Mouse (Mus musculus) hindbrain, embryonic 16.5 days (tissue): ENCODE measurements at regions not wholly inside any gene's neighbourhood (a gene's known extent, or its start where the extent isn't known, plus 50 kb on each side); places are given as distances from the start of the nearest gene placed in this dataset.

ENCODE experiments used
- ATAC-seq: fragments of 200-750 bp; cut with Nextera tagmentation; 2 replicates; pipeline ENCODE4 v1.8.0; 2017; ENCODE audit warnings: moderate TSS enrichment, moderate library complexity
- H3K27ac ChIP-seq: fragments of 300-500 bp; sonication (generic); 2 replicates; pipeline ENCODE4 v1.5.1; 2014; ENCODE audit warnings: low read depth, mild to moderate bottlenecking, control low read depth, low read length, moderate library complexity
- H3K27me3 ChIP-seq: fragments of 300-500 bp; sonication (generic); replicated peaks from 2 replicates; pipeline ENCODE4 v1.6.1; 2014; ENCODE audit warnings: low read length; ENCODE audit not compliant: control insufficient read depth, insufficient read depth
- H3K36me3 ChIP-seq: fragments of 300-500 bp; sonication (generic); 2 replicates; pipeline ENCODE4 v1.6.1; 2014; ENCODE audit warnings: mild to moderate bottlenecking, low read length, moderate library complexity, mixed read lengths; ENCODE audit not compliant: control insufficient read depth, insufficient read depth
- H3K4me1 ChIP-seq: fragments of 300-500 bp; sonication (generic); 2 replicates; pipeline ENCODE4 v1.6.1; 2014; ENCODE audit warnings: low read depth, low read length; ENCODE audit not compliant: control insufficient read depth, insufficient read depth
- H3K4me2 ChIP-seq: fragments of 300-500 bp; sonication (generic); 2 replicates; pipeline ENCODE4 v1.6.1; 2014; ENCODE audit warnings: mild to moderate bottlenecking, low read length, control low read depth, moderate library complexity
- H3K4me3 ChIP-seq: fragments of 300-500 bp; sonication (generic); 2 replicates; pipeline ENCODE4 v1.5.1; 2014; ENCODE audit warnings: mild to moderate bottlenecking, low read length, control low read depth, moderate library complexity
- H3K9ac ChIP-seq: fragments of 300-500 bp; sonication (generic); 2 replicates; pipeline ENCODE4 v1.6.1; 2014; ENCODE audit warnings: low read depth, mild to moderate bottlenecking, control low read depth, low read length, moderate library complexity
- H3K9me3 ChIP-seq: fragments of 300-500 bp; sonication (generic); 2 replicates; pipeline ENCODE4 v1.6.1; 2014; ENCODE audit warnings: mild to moderate bottlenecking, low read length, moderate library complexity; ENCODE audit not compliant: control insufficient read depth
- WGBS: fragments of 180-500 bp; shearing (Covaris S2); extraction: QIAGEN DNeasy Blood & Tissue Kit; methylation state at CpG from one replicate; pipeline ENCODE4 v1.1.7; 2014; 5-methylcytosine and 5-hydroxymethylcytosine counted together

- 93% methylated on average over 8 of the region's 8 CpGs for WGBS
- no peak overlapping the region for H3K9ac ChIP-seq
- H3K36me3 ChIP-seq, result no peaks in the 10 kb centered on the region
- no peak overlapping the region for H3K4me2 ChIP-seq
- H3K4me1 ChIP-seq, result peaks cover 8% of the 10 kb centered on the region
- no peak overlapping the region for H3K27ac ChIP-seq
- no peak for ATAC-seq
- H3K27me3 ChIP-seq, result no peaks in the 10 kb centered on the region
- H3K4me3 ChIP-seq, result no peak overlapping the region
- no peaks in the 10 kb centered on the region for H3K9me3 ChIP-seq
Measured at GRCm38 (mm10) chr6:99950811-99951210, 224.6 kb upstream of the Prok2 start.

GRCm38 (mm10) chr6:99946917-99947316, 220.7 kb upstream of the Prok2 start:
- Histone ChIP-seq H3K9ac (no peak overlapping the region), H3K4me2 (no peak overlapping the region), H3K4me3 (no peak overlapping the region), H3K36me3 (no peaks in the 10 kb centered on the region), H3K4me1 (no peaks in the 10 kb centered on the region), H3K9me3 (no peaks in the 10 kb centered on the region), H3K27ac (no peak overlapping the region), H3K27me3 (no peaks in the 10 kb centered on the region)
- WGBS, result 51% methylated on average over 2 of the region's 2 CpGs
- ATAC-seq, result no peak

GRCm38 (mm10) chr6:99946481-99946880, 220.3 kb upstream of the Prok2 start:
- Histone ChIP-seq H3K4me3 (no peak overlapping the region), H3K36me3 (no peaks in the 10 kb centered on the region), H3K9ac (no peak overlapping the region), H3K27me3 (no peaks in the 10 kb centered on the region), H3K4me1 (no peaks in the 10 kb centered on the region), H3K9me3 (no peaks in the 10 kb centered on the region), H3K4me2 (no peak overlapping the region), H3K27ac (no peak overlapping the region)
- ATAC-seq, result no peak
- 67% methylated on average over 3 of the region's 3 CpGs for WGBS

- WGBS, result 96% methylated on average over 2 of the region's 2 CpGs
- no peak for ATAC-seq
- Histone ChIP-seq H3K36me3 (no peaks in the 10 kb centered on the region), H3K4me2 (no peak overlapping the region), H3K27me3 (no peaks in the 10 kb centered on the region), H3K9ac (no peak overlapping the region), H3K9me3 (no peaks in the 10 kb centered on the region), H3K4me1 (no peaks in the 10 kb centered on the region), H3K27ac (no peak overlapping the region), H3K4me3 (no peak overlapping the region)
Measured at GRCm38 (mm10) chr6:99945691-99946090, 219.5 kb upstream of the Prok2 start.

GRCm38 (mm10) chr6:99942958-99943357, 216.8 kb upstream of the Prok2 start:
- no peak overlapping the region for H3K4me3 ChIP-seq
- no peak overlapping the region for H3K27ac ChIP-seq
- no peak for ATAC-seq
- H3K27me3 ChIP-seq, result peaks cover 4% of the 10 kb centered on the region
- no peak overlapping the region for H3K9ac ChIP-seq
- no peak overlapping the region for H3K4me2 ChIP-seq
- no peaks in the 10 kb centered on the region for H3K36me3 ChIP-seq
- no peaks in the 10 kb centered on the region for H3K9me3 ChIP-seq
- 69% methylated on average over 1 of the region's 1 CpGs for WGBS
- H3K4me1 ChIP-seq, result peaks cover 2% of the 10 kb centered on the region

GRCm38 (mm10) chr6:99940118-99940517, 213.9 kb upstream of the Prok2 start:
- WGBS, result 66% methylated on average over 5 of the region's 5 CpGs
- Histone ChIP-seq H3K9ac (no peak overlapping the region), H3K4me1 (peaks cover 2% of the 10 kb centered on the region), H3K36me3 (no peaks in the 10 kb centered on the region), H3K4me3 (no peak overlapping the region), H3K9me3 (no peaks in the 10 kb centered on the region), H3K27me3 (peaks cover 4% of the 10 kb centered on the region), H3K4me2 (no peak overlapping the region), H3K27ac (no peak overlapping the region)
- ATAC-seq, result no peak

GRCm38 (mm10) chr6:99939382-99939781, 213.2 kb upstream of the Prok2 start:
- peaks cover 4% of the 10 kb centered on the region for H3K27me3 ChIP-seq
- H3K9ac ChIP-seq, result no peak overlapping the region
- WGBS, result 53% methylated on average over 5 of the region's 5 CpGs
- no peaks in the 10 kb centered on the region for H3K36me3 ChIP-seq
- H3K4me1 ChIP-seq, result peaks cover 5% of the 10 kb centered on the region
- H3K27ac ChIP-seq, result no peak overlapping the region
- no peaks in the 10 kb centered on the region for H3K9me3 ChIP-seq
- ATAC-seq, result no peak
- H3K4me3 ChIP-seq, result no peak overlapping the region
- no peak overlapping the region for H3K4me2 ChIP-seq

- no peak overlapping the region for H3K9ac ChIP-seq
- no peaks in the 10 kb centered on the region for H3K9me3 ChIP-seq
- 47% methylated on average over 7 of the region's 7 CpGs for WGBS
- no peak for ATAC-seq
- H3K4me2 ChIP-seq, result no peak overlapping the region
- no peak overlapping the region for H3K4me3 ChIP-seq
- peaks cover 4% of the 10 kb centered on the region for H3K27me3 ChIP-seq
- no peaks in the 10 kb centered on the region for H3K36me3 ChIP-seq
- H3K27ac ChIP-seq, result no peak overlapping the region
- peaks cover 5% of the 10 kb centered on the region for H3K4me1 ChIP-seq
Measured at GRCm38 (mm10) chr6:99938949-99939348, 212.8 kb upstream of the Prok2 start.

GRCm38 (mm10) chr6:99936716-99937115, 210.5 kb upstream of the Prok2 start:
- Histone ChIP-seq H3K4me3 (no peak overlapping the region), H3K9me3 (no peaks in the 10 kb centered on the region), H3K4me1 (peaks cover 5% of the 10 kb centered on the region), H3K9ac (no peak overlapping the region), H3K27ac (no peak overlapping the region), H3K36me3 (no peaks in the 10 kb centered on the region), H3K27me3 (peaks cover 4% of the 10 kb centered on the region), H3K4me2 (no peak overlapping the region)
- ATAC-seq, result no peak

GRCm38 (mm10) chr6:99935373-99935772, 209.2 kb upstream of the Prok2 start:
- WGBS, result 87% methylated on average over 4 of the region's 4 CpGs
- no peak overlapping the region for H3K9ac ChIP-seq
- peaks cover 4% of the 10 kb centered on the region for H3K27me3 ChIP-seq
- no peaks in the 10 kb centered on the region for H3K36me3 ChIP-seq
- no peak for ATAC-seq
- no peak overlapping the region for H3K27ac ChIP-seq
- no peak overlapping the region for H3K4me3 ChIP-seq
- peaks cover 5% of the 10 kb centered on the region for H3K4me1 ChIP-seq
- H3K9me3 ChIP-seq, result no peaks in the 10 kb centered on the region
- no peak overlapping the region for H3K4me2 ChIP-seq
